Mouse (Mus musculus) c-Kit-negative CD71-positive TER-119-positive erythroid progenitor cells, embryonic 14.5 days (primary cell): ENCODE data around the gene Itm2b.

Experiments
- DNase-seq: peaks from one replicate; pipeline ENCODE4 v3.0.0-alpha.2; 2013; ENCODE audit warnings: low read depth, low spot score

The Itm2b gene

DNA sequence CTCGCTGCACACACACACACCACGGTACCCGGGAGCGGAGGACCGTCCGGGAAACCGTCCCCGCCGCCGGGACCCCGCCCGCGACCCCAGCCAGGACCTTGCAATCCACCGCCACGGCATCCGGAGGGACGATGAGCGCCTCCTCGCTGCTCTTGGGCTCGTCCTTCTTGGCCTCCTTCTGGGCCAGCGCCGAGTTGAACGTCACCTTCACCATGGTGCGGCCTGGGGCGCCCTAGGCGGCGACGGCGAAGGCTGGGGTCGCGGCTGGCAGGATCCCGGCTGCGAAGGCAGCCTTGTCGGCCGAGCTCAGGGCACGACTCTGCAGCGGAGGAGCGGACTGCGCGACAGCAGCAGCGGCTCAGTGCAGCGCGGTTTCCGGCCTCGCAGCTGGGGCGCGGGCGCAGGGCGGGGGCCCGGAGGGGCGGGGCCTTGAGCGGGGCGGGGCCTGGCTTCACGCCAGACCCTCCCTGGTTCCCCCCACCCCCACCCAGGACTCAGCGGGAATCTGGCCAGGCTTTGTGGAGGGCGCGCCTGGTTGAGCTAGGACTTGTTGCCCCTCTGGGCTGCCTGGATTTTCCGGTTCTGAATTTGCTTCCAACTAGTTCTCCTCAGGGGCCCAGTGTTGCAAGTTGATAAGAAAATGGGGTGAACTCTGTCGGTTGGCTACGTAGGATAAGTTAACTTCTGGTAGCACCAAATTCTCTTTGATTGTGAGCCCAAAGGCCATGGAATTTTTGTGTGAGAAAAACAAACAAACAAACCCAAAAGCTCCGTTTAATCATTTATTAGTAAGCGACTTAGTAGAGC lies at the start of gene Itm2b:
Gene Itm2b (minus strand): TSS at position 377 of the 807 bp plus-strand sequence.
- peak; percentile 72 for DNase-seq

DNA sequence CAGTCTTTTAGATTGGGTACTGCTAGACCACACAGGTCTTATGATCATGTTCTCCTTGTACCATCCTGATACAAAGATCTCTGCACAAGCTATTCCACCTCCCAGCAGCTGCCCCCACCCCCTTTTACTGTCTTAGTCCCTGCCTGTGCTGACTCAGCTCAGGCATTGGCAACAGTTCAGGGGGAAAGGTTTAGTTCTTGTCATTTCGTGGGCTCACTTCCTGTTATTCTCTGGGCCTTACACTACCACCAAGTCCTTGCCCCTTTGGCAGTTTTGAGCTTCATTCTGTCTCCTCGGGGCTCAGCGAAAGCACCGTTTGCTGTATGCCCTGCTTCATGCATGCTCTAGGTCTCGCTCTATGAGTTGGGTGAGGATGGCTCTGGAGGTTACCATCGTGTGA lies 48.4 kb upstream of the Itm2b start:
- DNase-seq = no peak

DNA sequence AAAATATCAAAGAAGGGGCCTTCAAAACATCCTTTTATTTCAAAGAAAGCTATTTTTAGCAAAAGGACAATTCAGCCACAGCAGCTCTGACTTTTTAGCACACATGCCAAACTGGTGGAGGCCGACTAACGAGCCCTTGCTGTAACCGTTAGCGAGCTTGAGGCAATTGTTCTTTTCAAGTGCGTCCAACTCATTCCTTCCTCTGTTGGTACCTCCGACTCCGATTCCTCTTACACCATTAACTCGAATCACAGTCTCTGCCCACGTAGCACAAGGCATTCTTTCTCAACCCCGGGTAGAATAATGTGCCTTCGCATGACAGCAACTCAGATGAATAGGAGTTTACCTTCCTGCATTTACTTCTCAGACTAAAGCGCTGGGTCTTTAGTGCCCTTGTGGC lies 45.5 kb upstream of the Itm2b start:
- DNase-seq = no peak

DNA sequence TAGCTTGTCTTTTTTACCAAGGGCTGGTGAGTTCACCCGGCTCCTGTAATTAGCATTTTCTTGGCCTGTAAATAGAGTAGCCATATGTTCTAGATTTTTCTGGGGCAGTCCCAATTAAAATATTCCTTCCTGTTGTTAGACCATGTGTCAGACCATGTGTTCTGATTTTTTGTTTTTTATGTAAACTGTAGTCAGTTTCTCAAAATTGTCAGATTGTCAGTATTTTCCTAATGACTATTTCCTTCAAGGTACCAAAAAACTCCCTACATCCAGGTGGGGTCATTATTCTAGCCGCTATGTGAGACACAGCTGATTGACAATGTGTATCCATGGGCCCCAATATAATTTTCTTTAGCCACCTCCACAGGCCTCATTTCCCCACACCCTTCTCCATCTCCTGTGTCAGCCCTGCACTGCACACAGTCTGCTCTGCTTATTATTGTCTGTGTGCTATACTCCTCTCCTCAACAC lies 40.5 kb upstream of the Itm2b start:
- DNase-seq = no peak

DNA sequence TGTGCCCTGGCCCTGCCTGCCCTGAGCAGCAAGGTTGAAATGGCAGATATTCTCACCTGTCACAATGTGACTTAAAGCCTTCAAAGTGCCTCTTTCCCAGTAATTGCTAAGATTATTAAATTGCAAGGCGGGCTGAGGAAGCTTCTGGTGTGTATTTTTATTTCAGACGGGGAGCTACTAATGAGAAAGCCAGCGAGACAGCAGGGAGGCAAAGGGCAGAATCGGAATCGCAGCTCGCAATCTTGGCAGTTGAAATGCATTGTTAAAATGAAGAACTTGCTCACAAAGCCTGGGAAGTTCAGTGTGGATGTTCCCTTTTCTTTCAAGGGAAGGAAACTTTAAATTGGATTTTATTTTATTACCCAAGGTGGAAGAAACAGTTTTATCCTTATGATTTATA lies 39.9 kb upstream of the Itm2b start:
- DNase-seq = no peak

DNA sequence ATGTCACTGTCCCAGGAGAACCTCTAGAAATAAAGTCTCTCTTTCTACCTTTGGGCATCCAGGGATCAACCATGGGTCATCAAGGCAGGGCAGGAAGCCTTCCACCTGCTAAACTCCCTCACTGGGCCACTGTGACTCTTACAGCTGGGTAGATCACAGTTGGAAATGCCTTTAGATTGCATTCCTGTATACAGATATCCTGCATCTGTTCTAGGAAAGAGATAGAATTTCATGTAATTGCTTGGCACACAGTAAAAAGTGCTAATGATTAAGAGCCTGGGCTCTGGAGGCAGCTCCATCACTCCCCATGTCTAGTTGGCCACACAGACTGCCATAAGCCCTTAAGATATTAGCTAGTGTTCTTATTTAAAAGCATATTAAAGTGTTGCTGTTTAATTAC lies 38.5 kb upstream of the Itm2b start:
- no peak for DNase-seq

DNA sequence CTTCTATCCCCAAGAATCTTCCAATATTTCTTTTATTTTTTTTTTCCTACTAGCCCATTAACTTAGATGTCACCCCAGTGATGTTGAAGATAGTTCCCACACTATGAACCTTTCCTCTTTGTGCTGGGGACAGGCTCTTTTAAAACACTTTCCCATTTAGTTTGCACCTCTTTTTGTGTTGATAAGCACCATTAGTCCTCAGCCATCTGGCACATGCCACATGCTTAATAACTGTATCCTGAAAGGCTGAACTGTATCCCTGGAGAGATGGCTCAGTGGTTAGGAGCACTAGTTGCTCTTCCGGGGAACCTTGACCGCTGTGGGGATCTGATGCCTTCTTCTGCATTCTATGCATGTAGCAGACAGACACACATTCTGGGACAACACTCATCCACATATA lies 37.5 kb upstream of the Itm2b start:
- no peak for DNase-seq

DNA sequence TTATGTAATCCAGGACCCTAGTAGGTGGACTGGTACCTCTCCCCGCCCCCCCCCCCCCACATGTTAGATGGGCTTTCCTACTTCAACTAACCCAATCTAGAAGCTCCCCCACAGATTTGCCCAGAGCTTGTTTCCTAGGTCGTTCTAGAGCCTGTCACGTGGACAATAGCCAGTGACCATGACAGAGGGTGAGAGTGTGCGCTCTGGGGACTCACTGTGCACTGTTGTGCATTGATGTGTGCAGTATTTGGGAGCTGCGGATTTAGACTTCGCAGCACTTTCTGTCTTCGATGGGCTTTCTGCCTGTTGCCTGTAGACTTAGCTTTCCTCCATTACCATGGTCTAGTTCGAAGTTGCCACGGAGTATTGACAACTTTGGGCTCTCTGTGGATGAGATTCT lies 36.5 kb upstream of the Itm2b start:
- no peak for DNase-seq

DNA sequence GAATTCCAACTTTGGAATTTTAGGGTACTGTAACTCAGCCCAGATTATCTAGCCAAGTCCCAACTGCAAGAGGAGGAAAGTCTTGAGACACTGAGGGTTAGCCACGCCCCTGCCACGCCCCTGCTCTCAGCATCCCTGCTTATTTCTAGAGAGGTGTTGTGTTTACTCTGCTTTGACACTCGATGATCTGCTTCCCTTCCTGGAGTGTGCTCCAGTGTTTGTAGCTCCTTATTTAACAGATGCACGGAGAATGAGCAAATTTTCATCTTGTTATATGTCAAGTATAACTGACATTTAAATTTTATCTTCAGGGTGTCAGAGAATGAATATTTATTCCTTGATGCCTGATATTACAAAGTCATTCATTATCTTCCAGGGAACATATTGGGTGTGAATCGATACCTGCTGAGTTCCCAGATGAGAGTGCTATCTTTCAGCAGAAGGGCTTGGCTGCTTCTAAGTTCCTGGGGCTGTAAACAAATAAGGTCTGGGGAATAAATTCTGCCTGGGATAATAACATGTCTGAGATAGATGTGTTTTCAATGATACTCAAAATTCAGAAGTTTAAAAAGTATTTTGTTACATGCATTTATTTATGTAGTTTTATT lies 35.2 kb upstream of the Itm2b start:
- DNase-seq = no peak

DNA sequence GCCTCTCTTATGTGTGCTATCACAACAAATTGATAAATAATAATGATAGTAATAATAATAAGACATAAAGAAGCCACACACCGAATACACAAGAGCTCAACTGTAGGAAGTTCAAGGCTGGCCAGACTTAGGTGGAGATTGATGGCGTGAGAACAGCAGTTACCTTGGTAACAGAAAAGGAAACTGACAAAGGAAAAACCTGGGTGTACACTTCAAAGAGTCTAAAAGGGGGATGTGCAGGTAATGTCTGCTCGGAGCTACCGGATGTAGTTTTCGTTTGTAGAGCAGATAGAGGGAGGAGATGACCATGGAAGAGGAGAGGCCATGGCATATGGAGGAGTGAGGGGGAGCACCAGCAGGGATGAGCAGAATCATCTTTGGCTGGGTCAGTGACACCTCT lies 31.4 kb upstream of the Itm2b start:
- no peak for DNase-seq

DNA sequence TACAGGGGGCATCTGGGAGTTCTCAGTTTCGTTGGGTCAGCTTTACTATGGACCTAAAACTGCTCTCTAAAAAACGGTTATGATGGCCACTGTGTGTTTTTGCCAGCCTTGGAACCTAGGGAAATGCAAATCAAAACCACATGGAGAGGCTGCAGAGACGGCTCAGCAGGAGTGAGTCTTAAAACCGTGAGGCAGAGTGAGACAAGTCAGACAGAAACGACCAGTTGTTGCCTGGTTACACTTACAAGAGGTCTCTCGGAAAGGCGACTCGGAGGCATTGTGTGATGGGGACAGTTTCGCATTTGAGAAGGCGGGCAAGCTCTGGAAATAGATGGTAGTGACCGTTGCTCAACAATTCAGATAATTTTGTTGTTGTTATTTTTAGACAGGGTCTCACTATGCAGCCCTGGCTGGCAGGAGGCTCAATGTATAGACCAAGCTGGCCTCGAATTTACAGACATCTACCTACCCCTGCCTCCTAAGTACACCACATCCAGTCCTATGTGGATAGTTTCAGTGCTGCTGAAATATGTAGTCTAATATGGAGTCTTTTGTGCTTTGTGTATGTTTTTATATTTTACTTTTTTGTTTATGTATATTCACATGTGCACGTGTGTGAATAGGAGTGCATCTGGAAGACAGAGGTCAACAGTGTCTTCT lies 30.4 kb upstream of the Itm2b start:
- no peak for DNase-seq

DNA sequence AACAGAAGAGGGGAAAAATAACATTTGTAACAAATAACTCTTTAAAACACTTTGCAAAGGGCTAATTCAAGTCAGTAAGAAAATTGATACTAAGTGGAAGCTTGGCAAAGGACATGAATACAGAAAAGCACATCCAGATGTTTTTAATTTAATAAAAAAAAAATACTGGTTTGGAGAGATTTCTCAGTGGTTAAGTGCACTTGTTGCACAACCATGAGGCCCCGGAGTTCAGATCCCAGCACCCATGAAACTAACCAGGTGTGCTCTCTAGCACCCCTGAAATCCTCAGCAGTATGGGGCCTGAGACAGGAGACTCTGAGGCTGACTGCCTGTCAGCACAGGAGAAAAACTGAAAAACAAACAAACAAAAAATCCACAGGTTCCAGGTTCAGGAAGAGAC lies 26.6 kb upstream of the Itm2b start:
- no peak for DNase-seq

DNA sequence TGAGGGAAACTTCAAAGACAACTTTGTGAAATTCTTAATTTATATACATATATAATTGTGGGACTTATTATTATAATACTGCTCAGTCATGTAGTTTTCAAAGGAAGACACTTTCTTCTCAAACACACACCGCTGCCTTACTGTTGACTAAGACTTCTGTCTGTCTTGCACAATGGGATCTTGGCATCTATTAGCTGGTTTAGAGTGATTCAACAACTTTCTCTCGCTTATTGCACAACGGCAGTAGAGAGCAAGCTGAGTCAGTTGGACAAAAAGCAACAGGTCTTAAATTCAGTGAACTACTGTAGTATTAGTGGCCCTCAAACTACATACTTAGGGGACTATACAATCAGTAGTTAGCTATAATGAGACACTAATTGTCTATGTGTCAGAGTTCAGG lies 25.0 kb upstream of the Itm2b start:
- no peak for DNase-seq

DNA sequence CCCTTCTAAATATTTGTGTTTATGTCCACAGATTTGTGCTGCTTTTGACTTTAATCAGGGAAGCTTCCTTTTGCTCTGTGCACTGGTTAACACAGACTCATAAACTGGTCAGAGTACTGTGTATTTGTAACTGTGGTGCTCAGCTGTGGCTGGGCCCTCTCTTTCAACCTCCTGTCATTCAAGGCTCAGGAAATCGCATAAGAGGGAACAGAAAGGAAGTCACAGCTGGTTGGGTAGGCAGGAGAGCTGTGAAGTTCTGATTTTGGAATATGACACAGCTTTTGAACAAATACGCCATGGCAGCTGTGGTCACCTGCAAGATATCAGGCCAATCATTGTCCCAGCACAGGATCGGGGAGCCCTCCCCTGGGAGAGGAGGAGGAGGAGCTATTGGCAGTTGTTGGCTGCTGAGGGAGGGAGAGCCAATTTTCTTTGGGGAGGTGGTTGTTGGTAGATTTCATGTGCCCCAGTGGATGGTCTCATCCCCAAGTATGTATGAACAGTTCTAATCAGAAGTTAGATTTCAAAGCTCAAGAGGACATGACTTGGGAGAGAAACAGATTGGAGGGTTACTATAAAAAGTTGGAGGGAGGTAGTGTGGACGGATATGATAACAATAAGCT lies 23.2 kb upstream of the Itm2b start:
- no peak for DNase-seq

DNA sequence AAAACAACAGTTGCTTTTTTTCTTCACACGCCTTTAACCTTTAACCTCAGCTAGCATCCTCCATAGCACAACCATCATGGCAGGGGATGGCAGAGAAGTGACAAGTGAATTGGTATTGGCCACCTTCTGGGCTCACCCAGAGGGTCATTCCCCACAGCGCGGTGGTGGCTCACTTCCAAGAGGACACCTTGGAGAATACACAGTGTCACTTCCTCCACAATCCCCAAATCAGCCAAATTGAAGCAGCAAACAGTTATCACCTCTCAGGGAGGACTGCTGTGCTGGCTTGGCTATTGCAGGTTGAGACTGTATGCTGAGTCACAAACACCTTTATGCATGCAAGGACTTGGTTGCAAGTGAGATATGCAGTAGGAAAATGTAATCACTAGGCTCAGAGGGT lies 18.9 kb upstream of the Itm2b start:
- DNase-seq = no peak

DNA sequence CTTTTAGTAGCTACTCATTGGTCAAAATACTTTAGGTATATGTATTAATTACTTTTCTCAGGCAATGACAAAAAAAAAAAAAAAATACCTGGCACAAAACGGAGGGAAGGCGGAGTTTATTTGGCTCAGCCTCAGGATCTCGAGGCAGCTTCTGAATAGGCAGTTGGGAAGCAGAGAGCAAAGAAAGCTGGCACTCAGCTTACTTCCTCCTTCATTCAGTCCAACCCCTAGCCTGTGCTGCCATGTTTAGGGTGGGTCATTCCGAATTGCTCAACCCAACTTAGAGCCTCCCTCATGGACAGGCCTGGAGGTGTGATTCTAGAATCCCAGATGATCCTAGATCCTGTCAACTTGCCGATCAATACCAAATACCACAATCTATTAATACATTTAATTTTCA lies 18.3 kb upstream of the Itm2b start:
- DNase-seq = no peak

DNA sequence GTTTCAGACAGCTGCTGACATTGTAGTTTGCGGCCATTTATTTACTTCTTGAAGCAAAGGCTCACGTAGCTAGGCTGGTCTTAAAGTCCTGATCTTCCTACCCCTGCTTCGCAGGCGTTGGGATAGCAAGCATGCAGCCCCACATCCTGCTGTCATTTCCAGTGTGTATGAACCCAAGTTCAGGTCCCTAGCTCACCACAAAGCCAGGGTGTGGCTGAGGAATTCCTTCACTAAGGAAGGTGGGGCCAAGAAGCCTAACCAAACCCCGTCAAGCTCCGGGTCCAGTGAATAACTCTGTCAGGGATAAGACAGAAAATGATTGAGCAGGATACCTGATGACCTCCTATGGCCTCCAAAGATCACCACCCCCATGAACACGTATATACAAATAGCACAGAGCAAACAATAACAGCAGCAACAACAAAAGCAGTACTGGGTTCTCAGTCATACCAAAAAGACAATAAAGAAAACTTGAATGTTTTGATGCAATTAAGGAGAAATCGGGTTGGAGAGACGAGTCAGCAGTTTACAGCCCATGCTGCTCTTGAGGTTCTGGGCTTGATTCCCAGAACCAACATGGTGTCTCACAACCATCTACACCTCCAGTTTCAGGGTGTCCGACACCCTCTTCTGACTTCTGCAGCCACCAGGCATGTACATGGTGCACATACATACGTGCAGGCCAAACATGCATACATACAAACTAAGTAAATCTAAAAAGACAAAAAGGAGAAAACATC lies 17.4 kb upstream of the Itm2b start:
- DNase-seq = no peak

DNA sequence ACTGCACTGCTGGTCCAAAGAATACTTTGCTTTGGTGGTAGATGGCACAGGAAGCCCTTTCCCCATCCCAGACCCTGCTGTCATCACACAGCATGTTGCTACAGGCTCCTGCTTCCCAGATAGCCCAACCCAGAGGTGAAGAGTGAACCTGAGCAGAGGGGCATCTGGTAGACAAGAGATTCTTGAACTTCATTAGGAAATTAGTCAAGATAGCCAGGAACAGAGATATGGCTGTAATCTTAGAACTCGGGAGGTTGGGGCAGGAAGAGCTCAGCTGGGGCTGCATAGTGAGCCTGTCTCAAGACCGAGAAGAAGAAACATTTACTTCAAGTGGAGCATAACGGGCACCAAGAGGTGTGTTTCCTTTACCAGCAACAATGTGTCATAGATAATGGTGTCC lies 16.3 kb upstream of the Itm2b start:
- DNase-seq = no peak

DNA sequence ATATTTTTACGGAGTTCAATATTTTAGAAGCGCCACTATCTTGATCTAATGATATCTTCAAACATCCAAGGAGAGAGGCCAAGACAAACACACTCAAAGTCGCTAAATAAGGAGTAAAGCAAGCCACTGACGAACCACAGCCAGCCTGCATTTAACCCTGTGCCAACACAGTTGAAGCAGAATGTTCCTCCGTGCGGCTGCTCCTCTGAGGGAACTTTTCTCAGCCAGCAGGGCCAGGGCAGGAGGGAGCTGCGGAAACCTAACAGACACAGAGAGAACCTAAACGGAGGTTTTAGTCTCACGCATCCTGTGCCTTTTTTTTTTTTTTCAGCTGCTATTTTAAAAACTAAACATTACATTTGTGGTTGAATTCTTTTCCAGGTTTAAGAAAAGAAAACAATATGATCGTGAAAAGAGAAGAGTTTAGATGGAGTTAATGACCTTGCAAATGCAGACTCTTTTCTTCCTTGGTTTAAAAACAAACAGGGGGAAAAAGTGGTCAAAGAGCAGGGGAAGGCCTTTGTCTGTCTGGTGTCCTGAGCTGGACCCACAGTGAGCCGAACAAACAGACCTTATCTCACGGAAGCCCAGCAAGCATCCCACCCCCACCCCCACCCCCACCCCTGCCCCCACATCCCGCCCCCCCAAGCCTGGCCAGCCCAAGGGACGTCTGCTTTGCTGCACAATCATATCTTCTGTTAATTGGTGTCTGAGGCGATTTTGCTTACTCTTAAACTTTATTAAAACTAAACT lies 15.0 kb upstream of the Itm2b start:
- no peak for DNase-seq

DNA sequence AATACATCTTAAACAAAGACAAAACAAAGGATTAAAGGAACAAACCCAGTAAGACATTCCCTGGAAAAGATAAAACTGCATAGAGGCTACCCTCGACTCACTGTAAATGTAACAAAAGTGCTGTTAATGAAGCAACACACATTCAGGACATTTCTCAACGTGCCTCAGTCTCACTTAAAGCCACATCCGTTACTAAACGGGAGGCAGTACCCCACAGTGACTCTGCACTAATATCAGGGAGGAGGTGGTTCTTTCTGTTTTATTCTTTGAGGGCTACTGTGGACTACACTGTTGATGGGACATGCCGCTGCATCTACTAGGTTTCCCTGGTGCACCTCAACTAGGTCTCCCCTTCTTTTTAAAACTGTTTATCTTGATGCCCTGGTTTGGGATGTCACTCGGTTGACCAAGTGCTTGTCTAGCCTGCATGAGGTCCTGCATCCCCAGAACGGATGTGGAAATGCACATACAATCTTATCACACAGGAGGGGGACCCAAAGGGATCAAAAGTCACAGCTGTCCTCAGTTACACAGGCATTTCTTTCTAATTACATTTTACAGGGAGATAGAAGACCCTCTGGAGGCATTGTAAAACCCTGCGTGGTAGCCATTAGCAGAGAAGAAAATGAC lies 13.4 kb upstream of the Itm2b start:
- DNase-seq = no peak

DNA sequence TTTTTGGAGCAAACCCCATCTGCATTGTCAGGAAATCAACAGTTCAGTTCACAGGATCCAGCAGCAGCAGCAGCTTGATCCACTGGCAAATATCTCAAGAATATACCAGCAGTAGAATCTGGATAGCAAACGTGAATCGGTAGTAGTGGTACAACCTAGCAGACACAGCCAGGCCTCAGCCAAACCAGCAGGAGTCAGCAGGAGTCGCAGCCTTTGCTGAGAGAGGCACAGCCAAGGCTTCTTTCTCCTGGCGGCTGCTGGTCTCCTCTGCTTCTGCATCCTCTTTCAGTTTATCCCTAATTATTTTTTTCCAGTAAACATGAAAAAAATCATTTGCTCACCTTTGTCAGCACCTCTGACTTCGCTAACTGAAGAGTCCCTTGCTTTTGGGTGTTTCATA lies 10.7 kb upstream of the Itm2b start:
- DNase-seq = no peak
